Mouse (Mus musculus) heart, embryonic 15.5 days (tissue): ENCODE data around the gene Rnls. TPM values are rescaled to one million over a fixed set of nuclear protein-coding genes. Genes with fewer than 3 reads are reported as not detected.
"Not testable (repeated sequence)": the region's sequence is repeated elsewhere in the genome, so short reads cannot be mapped to it uniquely, and the experiment has no call there.

Experiments
- ATAC-seq: fragments of 200-750 bp; cut with Nextera tagmentation; replicated peaks from 2 replicates; pipeline ENCODE4 v1.8.0; 2017; ENCODE audit warnings: low read depth, moderate TSS enrichment; ENCODE audit not compliant: insufficient number of reproducible peaks, insufficient read depth, low FRiP score
- H3K27ac ChIP-seq: fragments of 300-500 bp; sonication (generic); 2 replicates; pipeline ENCODE4 v1.5.1; 2015; ENCODE audit warnings: mild to moderate bottlenecking, inconsistent platforms
- H3K27me3 ChIP-seq: fragments of 300-500 bp; sonication (generic); 2 replicates; pipeline ENCODE4 v1.6.1; 2015; ENCODE audit warnings: inconsistent platforms
- H3K36me3 ChIP-seq: fragments of 300-500 bp; sonication (generic); 2 replicates; pipeline ENCODE4 v1.6.1; 2015; ENCODE audit warnings: mild to moderate bottlenecking, inconsistent platforms
- H3K4me1 ChIP-seq: fragments of 300-500 bp; sonication (generic); replicated peaks from 2 replicates; pipeline ENCODE4 v1.6.1; 2015; ENCODE audit warnings: inconsistent platforms
- H3K4me2 ChIP-seq: fragments of 300-500 bp; sonication (generic); 2 replicates; pipeline ENCODE4 v1.6.1; 2015; ENCODE audit warnings: inconsistent platforms, mild to moderate bottlenecking, moderate library complexity
- H3K4me3 ChIP-seq: fragments of 300-500 bp; sonication (generic); 2 replicates; pipeline ENCODE4 v1.5.1; 2015; ENCODE audit warnings: mild to moderate bottlenecking, inconsistent platforms
- H3K9ac ChIP-seq: fragments of 300-500 bp; sonication (generic); 2 replicates; pipeline ENCODE4 v1.6.1; 2015; ENCODE audit warnings: mild to moderate bottlenecking, inconsistent platforms
- H3K9me3 ChIP-seq: fragments of 300-500 bp; sonication (generic); replicated peaks from 2 replicates; pipeline ENCODE4 v1.6.1; 2016; ENCODE audit warnings: inconsistent platforms
- WGBS: fragments of 180-500 bp; shearing (Covaris S2); methylation state at CpG from one replicate; pipeline ENCODE4 v1.1.7; 2015; ENCODE audit warnings: mixed read lengths; 5-methylcytosine and 5-hydroxymethylcytosine counted together
- polyA plus RNA-seq: library from polyadenylated mRNA; unstranded; fragments of >200 nt; fragmentation: Nextera tagmentation; extraction: Ambion mirVana; gene quantifications from 2 replicates; pipeline ENCODE4 v1.2.1, GENCODE M21; 2015

Gene Rnls
- polyA plus RNA-seq, result 9.2 and 11.1 TPM in 2 replicates

GRCm38 (mm10) chr19:33391651-33392382 is at the start of gene Rnls:
TSS of gene Rnls (minus strand) at chr19:33392295.
- peak within 1 kb of the TSS; percentile 71 for H3K9ac ChIP-seq
- H3K9me3 ChIP-seq, result no peaks in the 10 kb centered on the region
- ATAC-seq, result peak; percentile 98
- peak within 1 kb of the TSS; percentile 88 for H3K27ac ChIP-seq
- peak within 1 kb of the TSS; percentile 66 for H3K4me3 ChIP-seq
- peak within 1 kb of the TSS; percentile 71 for H3K4me2 ChIP-seq
- H3K36me3 ChIP-seq, result no peaks in the 10 kb centered on the region
- H3K4me1 ChIP-seq, result no peaks in the 10 kb centered on the region
- under 1% methylated on average over 48 of the region's 48 CpGs for WGBS
- no peaks in the 10 kb centered on the region for H3K27me3 ChIP-seq

- Histone ChIP-seq H3K4me3 (no peak overlapping the region), H3K4me1 (no peaks in the 10 kb centered on the region), H3K36me3 (no peaks in the 10 kb centered on the region), H3K4me2 (no peak overlapping the region), H3K27ac (no peak overlapping the region), H3K9ac (no peak overlapping the region), H3K27me3 (no peaks in the 10 kb centered on the region), H3K9me3 (no peaks in the 10 kb centered on the region)
- ATAC-seq, result no peak
- 46% methylated on average over 2 of the region's 2 CpGs for WGBS
Measured at GRCm38 (mm10) chr19:33429457-33429856, 37.4 kb upstream of the Rnls start.

- not testable (repeated sequence) for ATAC-seq, H3K27ac ChIP-seq, H3K9ac ChIP-seq, H3K9me3 ChIP-seq, H3K27me3 ChIP-seq, H3K4me2 ChIP-seq, H3K4me3 ChIP-seq, H3K4me1 ChIP-seq, H3K36me3 ChIP-seq
- 76% methylated on average over 9 of the region's 9 CpGs for WGBS
Measured at GRCm38 (mm10) chr19:33419368-33419767, 27.3 kb upstream of the Rnls start.

- Histone ChIP-seq H3K4me1 (no peaks in the 10 kb centered on the region), H3K9me3 (no peaks in the 10 kb centered on the region), H3K4me3 (no peak overlapping the region), H3K9ac (no peak overlapping the region), H3K27me3 (no peaks in the 10 kb centered on the region), H3K27ac (no peak overlapping the region), H3K36me3 (no peaks in the 10 kb centered on the region), H3K4me2 (no peak overlapping the region)
- 76% methylated on average over 2 of the region's 2 CpGs for WGBS
- no peak for ATAC-seq
Measured at GRCm38 (mm10) chr19:33380825-33381224, 11.3 kb downstream of the Rnls start.

- Histone ChIP-seq H3K4me1 (no peaks in the 10 kb centered on the region), H3K9me3 (no peaks in the 10 kb centered on the region), H3K36me3 (no peaks in the 10 kb centered on the region), H3K9ac (no peak overlapping the region), H3K4me2 (no peak overlapping the region), H3K27ac (no peak overlapping the region), H3K27me3 (no peaks in the 10 kb centered on the region), H3K4me3 (no peak overlapping the region)
- 7% methylated on average over 3 of the region's 3 CpGs for WGBS
- ATAC-seq, result no peak
Measured at GRCm38 (mm10) chr19:33380386-33380785, 11.7 kb downstream of the Rnls start.

GRCm38 (mm10) chr19:33368808-33369207 is 23.3 kb downstream of the Rnls start:
- no peak for ATAC-seq
- Histone ChIP-seq H3K27ac (no peak overlapping the region), H3K9me3 (no peaks in the 10 kb centered on the region), H3K27me3 (no peaks in the 10 kb centered on the region), H3K9ac (no peak overlapping the region), H3K4me3 (no peak overlapping the region), H3K4me2 (no peak overlapping the region), H3K4me1 (no peaks in the 10 kb centered on the region), H3K36me3 (no peaks in the 10 kb centered on the region)
- 67% methylated on average over 2 of the region's 2 CpGs for WGBS

- WGBS, result 4% methylated on average over 3 of the region's 3 CpGs
- Histone ChIP-seq H3K27ac (no peak overlapping the region), H3K9me3 (no peaks in the 10 kb centered on the region), H3K4me1 (no peaks in the 10 kb centered on the region), H3K36me3 (no peaks in the 10 kb centered on the region), H3K4me2 (no peak overlapping the region), H3K27me3 (no peaks in the 10 kb centered on the region), H3K4me3 (no peak overlapping the region), H3K9ac (no peak overlapping the region)
- no peak for ATAC-seq
Measured at GRCm38 (mm10) chr19:33366661-33367060, 25.4 kb downstream of the Rnls start.

- H3K4me1 ChIP-seq, result no peaks in the 10 kb centered on the region
Measured at GRCm38 (mm10) chr19:33357019-33357418, 35.1 kb downstream of the Rnls start.

GRCm38 (mm10) chr19:33340119-33340518 is 52.0 kb downstream of the Rnls start:
- WGBS, result 89% methylated on average over 1 of the region's 1 CpGs
- Histone ChIP-seq H3K27me3 (no peaks in the 10 kb centered on the region), H3K9ac (no peak overlapping the region), H3K4me3 (no peak overlapping the region), H3K36me3 (no peaks in the 10 kb centered on the region), H3K9me3 (no peaks in the 10 kb centered on the region), H3K4me1 (no peaks in the 10 kb centered on the region), H3K27ac (no peak overlapping the region), H3K4me2 (no peak overlapping the region)
- ATAC-seq, result no peak

More at GRCm38 (mm10) chr19:33357019-33357418, 35.1 kb downstream of the Rnls start:
- no peak overlapping the region for H3K4me3 ChIP-seq
- no peaks in the 10 kb centered on the region for H3K36me3 ChIP-seq
- H3K4me2 ChIP-seq, result no peak overlapping the region
- H3K9me3 ChIP-seq, result no peaks in the 10 kb centered on the region
- no peak overlapping the region for H3K9ac ChIP-seq
- H3K27ac ChIP-seq, result no peak overlapping the region
- H3K27me3 ChIP-seq, result no peaks in the 10 kb centered on the region
- 36% methylated on average over 3 of the region's 3 CpGs for WGBS
- no peak for ATAC-seq

- no peaks in the 10 kb centered on the region for H3K9me3 ChIP-seq
- ATAC-seq, result no peak
- no peaks in the 10 kb centered on the region for H3K36me3 ChIP-seq
- H3K9ac ChIP-seq, result no peak overlapping the region
- H3K27me3 ChIP-seq, result no peaks in the 10 kb centered on the region
- no peak overlapping the region for H3K27ac ChIP-seq
- no peaks in the 10 kb centered on the region for H3K4me1 ChIP-seq
- H3K4me3 ChIP-seq, result no peak overlapping the region
- H3K4me2 ChIP-seq, result no peak overlapping the region
- 78% methylated on average over 4 of the region's 4 CpGs for WGBS
Measured at GRCm38 (mm10) chr19:33326706-33327641, 65.1 kb downstream of the Rnls start.

GRCm38 (mm10) chr19:33318785-33319184 is 73.3 kb downstream of the Rnls start:
- Histone ChIP-seq H3K27me3 (no peaks in the 10 kb centered on the region), H3K4me3 (no peak overlapping the region), H3K4me1 (no peaks in the 10 kb centered on the region), H3K36me3 (no peaks in the 10 kb centered on the region), H3K4me2 (no peak overlapping the region), H3K9ac (no peak overlapping the region), H3K27ac (no peak overlapping the region), H3K9me3 (no peaks in the 10 kb centered on the region)
- 41% methylated on average over 1 of the region's 1 CpGs for WGBS
- no peak for ATAC-seq
